Mouse (Mus musculus) kidney, postnatal 4 days (tissue): Measurements from ENCODE around the gene Ccdc103.

ENCODE experiments used
- DNase-seq, 2 experiments: peaks; one replicate each; pipeline ENCODE4 v3.0.0; 2021; ENCODE audit warnings: mixed read lengths in 2 of 2

The Ccdc103 gene

GRCm38 (mm10) chr11:102893015-102893651 is 12.1 kb downstream of the Ccdc103 start:
- DNase-seq, result peak; percentile 80 to 90

DNA sequence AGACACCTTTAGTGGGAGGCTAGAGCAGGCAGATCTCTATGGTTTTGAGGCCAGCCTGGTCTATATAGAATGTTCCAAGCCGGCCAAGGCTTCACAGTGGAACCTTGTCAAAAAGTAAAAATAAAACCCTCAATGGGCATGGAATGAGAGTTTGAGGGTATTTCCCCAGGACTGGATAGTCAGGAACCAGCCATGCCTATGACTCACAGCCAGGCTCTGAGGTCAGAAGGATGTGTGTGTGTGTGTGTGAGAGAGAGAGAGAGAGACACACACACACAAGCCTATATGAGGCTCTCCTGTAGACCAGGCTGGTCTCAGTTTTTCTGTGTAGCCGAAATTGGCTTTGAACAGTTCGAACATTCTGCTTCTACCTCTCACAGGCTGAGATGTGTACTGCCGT is 13.7 kb downstream of the Ccdc103 start:
- DNase-seq, result no peak

GRCm38 (mm10) chr11:102895779-102896178 is 14.8 kb downstream of the Ccdc103 start:
- DNase-seq, result no peak

DNA sequence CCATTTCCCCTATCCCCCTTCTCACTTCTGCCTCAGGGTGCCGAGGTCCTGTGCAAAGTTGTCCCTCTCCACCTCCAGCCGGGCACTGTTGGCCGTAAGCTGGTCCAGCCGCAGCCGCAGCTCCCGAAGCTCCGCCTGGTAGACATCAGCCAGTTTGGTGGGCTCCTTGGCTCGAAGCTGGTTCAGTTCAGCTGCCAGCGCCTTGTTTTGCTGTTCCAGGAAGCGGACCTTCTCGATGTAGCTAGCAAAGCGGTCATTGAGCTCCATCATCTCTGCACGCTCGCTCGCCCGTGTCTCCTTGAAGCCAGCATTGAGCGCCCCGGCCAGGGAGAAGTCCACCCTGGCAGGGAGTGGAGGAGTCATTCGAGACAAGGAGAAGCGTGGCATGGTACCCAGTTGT is 15.6 kb downstream of the Ccdc103 start:
- DNase-seq, result no peak

GRCm38 (mm10) chr11:102898408-102898807 is 17.4 kb downstream of the Ccdc103 start:
- DNase-seq, result no peak

DNA sequence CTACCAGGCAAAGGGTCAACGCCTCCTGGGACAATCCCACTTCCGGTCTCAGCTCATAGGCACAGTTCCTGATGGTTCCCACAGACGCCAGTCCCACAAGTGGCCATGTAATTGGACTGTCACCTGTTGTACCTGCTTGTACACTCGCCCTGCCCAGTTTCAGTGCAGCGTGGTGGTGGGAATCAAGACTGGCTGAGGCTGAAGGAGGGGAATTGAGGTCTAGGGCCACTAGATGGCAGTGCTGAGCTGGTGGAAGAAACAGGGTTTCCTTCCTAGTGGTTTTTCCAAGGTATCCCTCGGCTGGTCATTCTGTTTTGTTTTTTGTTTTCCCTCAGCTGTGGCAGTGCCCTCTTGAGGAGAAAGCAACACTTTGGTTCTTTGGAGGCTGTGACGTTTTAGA is 19.8 kb downstream of the Ccdc103 start, which contains the start of gene Gfap:
TSS of gene Gfap (minus strand) at position 150 of the 400 bp plus-strand sequence.
- DNase-seq, result peak; percentile 92

- DNase-seq, result no peak
Observed at GRCm38 (mm10) chr11:102901199-102901598, 20.2 kb downstream of the Ccdc103 start.

DNA sequence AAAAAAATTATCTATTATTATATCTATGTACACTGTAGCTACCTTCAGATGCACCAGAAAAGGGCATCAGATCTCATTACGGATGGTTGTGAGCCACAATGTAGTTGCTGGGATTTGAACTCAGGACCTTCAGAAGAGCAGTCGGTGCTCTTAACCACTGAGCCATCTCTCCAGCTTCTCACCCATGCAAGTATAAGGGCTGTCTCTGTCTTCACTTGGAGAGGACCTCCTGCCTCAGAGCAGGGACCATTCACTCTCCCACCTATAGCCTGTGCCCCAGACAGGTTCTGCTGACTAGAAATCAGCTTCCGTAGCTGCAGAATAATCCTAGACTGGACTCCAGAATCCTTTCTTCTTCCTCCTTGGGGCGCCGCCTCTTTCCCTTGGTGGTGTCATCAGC is 21.1 kb downstream of the Ccdc103 start:
- DNase-seq, result no peak

DNA sequence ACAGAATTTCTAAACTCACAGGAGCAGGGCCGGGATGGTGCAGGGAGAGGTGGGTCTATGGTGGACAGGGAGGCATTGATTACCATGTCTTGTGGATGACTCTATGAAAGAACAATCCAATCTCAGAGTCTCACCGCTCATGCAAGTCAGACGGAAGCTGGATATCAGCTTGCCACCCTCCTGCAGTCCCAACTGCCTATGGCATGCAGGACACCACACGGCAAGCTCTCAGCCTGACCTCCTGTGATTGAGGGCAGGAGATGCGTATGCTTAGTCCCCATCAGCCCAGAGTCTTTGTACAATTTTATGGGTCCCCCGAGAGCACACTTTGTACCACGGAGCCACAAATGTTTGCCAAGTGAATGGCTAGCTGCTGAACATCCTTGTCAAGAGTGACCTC is 22.6 kb downstream of the Ccdc103 start:
- no peak for DNase-seq

DNA sequence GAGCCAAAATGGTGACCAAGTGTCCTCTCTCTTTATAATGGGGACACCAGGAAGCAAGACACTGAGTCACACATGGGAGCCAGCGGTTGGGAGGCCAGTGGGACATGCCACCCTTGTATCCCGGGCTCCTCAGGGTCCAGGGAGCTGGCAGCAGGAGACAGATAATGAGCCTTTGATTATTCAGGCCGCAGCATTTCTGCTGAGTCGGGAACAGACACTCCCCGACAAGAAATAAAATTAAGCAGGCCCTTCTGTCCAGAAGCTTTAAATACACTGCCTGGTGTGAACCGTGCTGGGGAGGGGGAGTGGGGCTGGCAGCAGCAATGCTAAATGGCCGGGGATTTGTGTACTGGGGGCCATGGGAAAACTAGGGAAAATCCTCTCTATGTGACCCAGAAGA is 30.4 kb downstream of the Ccdc103 start:
- no peak for DNase-seq

- no peak for DNase-seq
Observed at GRCm38 (mm10) chr11:102915380-102915779, 34.4 kb downstream of the Ccdc103 start.

DNA sequence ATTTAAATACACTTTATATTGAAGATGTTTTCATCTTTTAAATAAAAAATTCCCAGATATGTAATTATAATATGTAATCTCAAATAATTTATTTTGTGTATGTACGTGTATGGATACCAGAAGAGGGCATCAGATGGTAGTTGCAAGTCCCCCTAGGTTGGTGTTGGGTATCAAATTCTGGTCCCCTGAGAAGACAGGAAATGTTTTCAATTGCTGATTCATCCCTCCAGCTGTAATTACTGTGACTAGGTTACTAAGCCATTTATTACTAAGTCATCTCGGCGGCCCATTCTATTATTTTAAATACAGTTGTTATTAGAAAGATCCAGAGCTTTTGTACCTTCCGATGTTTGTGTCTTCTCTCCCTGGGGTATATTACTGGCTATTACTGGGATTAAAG is 37.1 kb downstream of the Ccdc103 start:
- DNase-seq, result no peak

DNA sequence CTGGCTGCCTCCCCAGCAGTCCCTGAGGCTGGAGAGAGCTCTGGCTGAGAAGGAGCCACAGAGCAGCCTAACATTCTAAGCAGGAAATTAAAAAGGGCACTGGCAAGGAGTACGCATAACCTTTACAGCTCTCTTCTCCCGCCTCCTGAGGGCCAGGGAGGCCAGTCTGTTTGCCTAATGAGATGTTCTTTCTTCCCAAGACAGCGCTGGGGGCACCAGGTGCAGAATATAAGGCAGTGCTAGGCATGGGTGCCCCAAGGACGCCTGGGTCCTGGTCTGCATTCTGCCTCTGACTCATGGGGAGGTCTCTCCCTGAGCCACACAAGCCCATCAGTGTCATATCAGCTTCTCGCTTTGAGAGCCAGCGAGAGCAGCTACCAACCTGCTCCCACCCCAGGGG is 40.5 kb downstream of the Ccdc103 start:
- DNase-seq, result no peak

DNA sequence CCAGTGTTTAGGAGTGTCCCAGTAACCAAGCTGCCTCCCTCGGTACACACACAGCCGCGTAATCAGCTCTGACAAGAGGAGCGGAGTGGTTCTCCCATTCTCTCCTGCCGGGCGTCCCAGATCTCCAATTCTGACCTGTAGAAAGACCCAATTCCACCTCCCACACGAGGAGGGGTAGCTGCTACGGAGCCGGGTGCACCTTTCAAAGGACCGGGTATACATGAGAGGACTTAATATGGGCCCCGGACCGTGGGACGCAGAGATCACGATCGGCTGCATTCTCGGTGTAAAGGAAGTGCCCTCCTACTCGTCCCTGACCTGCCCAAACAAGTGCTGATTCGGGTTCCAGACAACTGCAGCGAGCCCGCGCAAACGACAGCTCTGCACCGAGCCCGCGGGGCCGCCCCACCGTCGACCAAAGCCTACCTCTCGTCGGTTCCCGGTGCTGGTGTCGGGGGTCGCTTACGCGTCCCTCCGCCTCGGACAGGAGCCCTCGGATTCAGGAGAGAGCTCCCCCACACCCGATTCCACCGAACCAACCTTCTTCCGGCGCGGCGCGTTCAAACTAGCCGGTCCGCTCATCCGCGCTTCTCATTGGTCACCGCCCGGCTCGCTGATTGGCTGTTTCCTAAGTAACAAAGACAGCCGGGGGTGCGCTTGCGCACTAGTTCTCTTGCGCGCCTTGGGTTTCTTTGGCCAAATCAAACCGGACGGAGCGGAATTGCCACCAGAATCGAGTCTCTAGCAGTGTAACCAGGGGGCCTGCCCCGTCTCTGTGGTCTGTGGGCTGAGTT is 43.8 kb downstream of the Ccdc103 start, which contains the start of gene Kif18b:
TSS of gene Kif18b (minus strand) at position 568 of the 794 bp plus-strand sequence.
- peak; percentile 97 to 98 for DNase-seq

DNA sequence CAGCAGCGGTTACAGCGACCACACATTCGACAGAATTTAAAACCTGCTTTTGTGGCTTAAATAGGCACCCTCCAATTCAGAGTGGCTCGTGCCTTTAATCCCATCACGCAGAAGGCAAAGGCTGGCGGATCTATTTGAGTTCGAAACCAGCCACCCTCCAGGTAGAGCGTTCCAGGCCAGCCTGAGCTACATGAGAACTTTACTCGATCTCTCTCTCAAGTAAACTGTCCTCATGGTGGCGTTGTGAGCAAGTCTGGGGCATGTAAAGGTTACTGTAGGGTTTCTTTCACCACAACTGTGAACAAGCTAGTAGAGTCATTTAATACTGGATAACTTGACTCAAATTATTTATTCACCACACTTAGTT is 44.3 kb downstream of the Ccdc103 start:
- DNase-seq, result no peak

- no peak for DNase-seq
Observed at GRCm38 (mm10) chr11:102930672-102931071, 49.7 kb downstream of the Ccdc103 start.
